Mouse (Mus musculus): Measurements from ENCODE around the gene Maml2.

GRCm38 (mm10) chr9:13616383-13617009 is 318.7 kb downstream of the Maml2 start:
- no peak for TF ChIP-seq MYOG (IDR thresholded peaks at IDR 0.05; ENCODE audit: control insufficient read depth in 1 of 3, insufficient read depth in 1 of 3, insufficient read length in 2 of 3, low read depth in 2 of 3)
- no peak for TF ChIP-seq POLR2A (IDR thresholded peaks at IDR 0.05; ENCODE audit: insufficient read length, low read depth)
- no peak for TF ChIP-seq MYOD1 (IDR thresholded peaks at IDR 0.05; ENCODE audit: control insufficient read depth in 1 of 3, insufficient read length in 2 of 3, low read depth in 2 of 3)
- no peak for TF ChIP-seq POLR2AphosphoS2 (IDR thresholded peaks at IDR 0.05; ENCODE audit: insufficient read length, low read depth)
- no peak for TF ChIP-seq E2F4 (IDR thresholded peaks at IDR 0.05; ENCODE audit: insufficient read depth)
- TF ChIP-seq REST (IDR thresholded peaks at IDR 0.05; ENCODE audit: insufficient read depth, insufficient read length) = no peak
- TF ChIP-seq CEBPB (IDR thresholded peaks at IDR 0.05; ENCODE audit: insufficient read depth, poor library complexity, severe bottlenecking) = no peak
- TF ChIP-seq TCF12 (IDR thresholded peaks at IDR 0.05; ENCODE audit: insufficient read depth, poor library complexity, severe bottlenecking) = no peak
- TF ChIP-seq USF1 (IDR thresholded peaks at IDR 0.05; ENCODE audit: low read depth) = no peak
- no peak for TF ChIP-seq TCF3 (IDR thresholded peaks at IDR 0.05; ENCODE audit: insufficient read length, low read depth)
- no peak for TF ChIP-seq MAX (IDR thresholded peaks at IDR 0.05; ENCODE audit: low read depth)
